Mouse (Mus musculus): ENCODE results near the gene Mapk6. TPM values are rescaled to one million over a fixed set of nuclear protein-coding genes. Genes with fewer than 3 reads are reported as not detected.
A peak's percentile ranks its signal among the peaks of the same experiment; 100 is the strongest.

Mapk6 gene
- polyA plus RNA-seq, 1 experiment from 2014 or later = 177 TPM

- no peak for ATAC-seq (ENCODE audit: low FRiP score, low read depth)
- 44% methylated on average over 5 of the region's 5 CpGs for WGBS
- Histone ChIP-seq H3K4me1 (peaks cover 11% of the 10 kb centered on the region; the same call in 1 of the 2 replicates), H3K27me3 (no peaks in the 10 kb centered on the region), H3K4me2 (replicated peaks) (no peak overlapping the region), H3K9ac (replicated peaks) (no peak overlapping the region), H3K36me3 (no peaks in the 10 kb centered on the region), H3K4me3 (no peak overlapping the region), H3K9me3 (no peaks in the 10 kb centered on the region), H3K27ac (replicated peaks) (no peak overlapping the region)
These were observed 4.4 kb upstream of the Mapk6 start for GRCm38 (mm10) chr9:75414204-75414603.

DNA sequence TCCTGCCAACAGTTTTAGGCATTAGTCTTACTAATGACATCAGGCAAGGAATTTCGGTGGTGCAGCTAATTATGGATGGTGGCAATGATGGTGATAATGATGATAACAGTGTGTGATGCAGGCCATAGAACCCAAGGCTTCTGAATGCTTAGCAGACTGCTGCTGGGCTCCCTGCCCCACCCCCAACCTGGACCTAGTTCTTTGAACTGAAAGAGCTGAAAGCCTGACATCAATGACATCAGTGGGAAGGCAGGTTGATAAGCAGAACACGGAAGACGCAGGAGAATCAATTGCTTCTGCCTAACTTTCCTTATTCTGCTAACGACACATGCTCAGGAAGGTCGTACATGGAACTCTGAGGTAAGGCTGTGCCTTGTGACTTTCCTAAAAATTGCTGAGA lies 3.4 kb upstream of the Mapk6 start:
- ATAC-seq (ENCODE audit: low FRiP score, low read depth) = no peak
- Histone ChIP-seq H3K9ac (replicated peaks) (no peak overlapping the region), H3K36me3 (no peaks in the 10 kb centered on the region), H3K9me3 (no peaks in the 10 kb centered on the region), H3K27me3 (no peaks in the 10 kb centered on the region), H3K27ac (replicated peaks) (no peak overlapping the region), H3K4me2 (replicated peaks) (no peak overlapping the region), H3K4me3 (no peak overlapping the region), H3K4me1 (peaks cover 11% of the 10 kb centered on the region; the same call in 1 of the 2 replicates)
- 84% methylated on average over 5 of the region's 5 CpGs for WGBS

DNA sequence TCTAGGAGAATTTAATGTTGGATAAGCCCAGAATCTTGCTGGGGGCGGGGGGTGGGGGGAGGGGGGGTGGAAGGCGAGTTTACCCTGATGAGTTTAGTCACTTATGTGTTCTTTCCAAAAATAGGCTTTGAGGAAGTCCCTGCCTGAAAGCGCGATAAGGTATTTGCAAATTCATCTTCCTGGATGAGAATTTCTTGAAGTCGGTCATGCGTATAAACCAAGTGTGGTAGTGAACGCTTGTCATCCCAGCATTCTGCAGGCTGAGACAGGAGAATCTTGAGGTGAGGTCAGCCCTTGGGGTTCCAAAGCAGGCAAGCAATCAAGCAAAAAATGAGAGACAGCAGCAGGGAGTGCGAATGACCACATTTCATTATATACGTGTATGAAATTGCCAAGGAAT lies 1.8 kb upstream of the Mapk6 start:
- no peak overlapping the region for H3K4me3 ChIP-seq
- H3K27me3 ChIP-seq = no peaks in the 10 kb centered on the region
- peaks cover 22% of the 10 kb centered on the region for H3K4me1 ChIP-seq
- H3K4me2 ChIP-seq (replicated peaks) = no peak overlapping the region
- no peak for ATAC-seq (ENCODE audit: low FRiP score, low read depth)
- H3K36me3 ChIP-seq = no peaks in the 10 kb centered on the region
- no peaks in the 10 kb centered on the region for H3K9me3 ChIP-seq
- no peak overlapping the region for H3K9ac ChIP-seq (replicated peaks)
- WGBS = 87% methylated on average over 9 of the region's 9 CpGs
- no peak overlapping the region for H3K27ac ChIP-seq (replicated peaks)

DNA sequence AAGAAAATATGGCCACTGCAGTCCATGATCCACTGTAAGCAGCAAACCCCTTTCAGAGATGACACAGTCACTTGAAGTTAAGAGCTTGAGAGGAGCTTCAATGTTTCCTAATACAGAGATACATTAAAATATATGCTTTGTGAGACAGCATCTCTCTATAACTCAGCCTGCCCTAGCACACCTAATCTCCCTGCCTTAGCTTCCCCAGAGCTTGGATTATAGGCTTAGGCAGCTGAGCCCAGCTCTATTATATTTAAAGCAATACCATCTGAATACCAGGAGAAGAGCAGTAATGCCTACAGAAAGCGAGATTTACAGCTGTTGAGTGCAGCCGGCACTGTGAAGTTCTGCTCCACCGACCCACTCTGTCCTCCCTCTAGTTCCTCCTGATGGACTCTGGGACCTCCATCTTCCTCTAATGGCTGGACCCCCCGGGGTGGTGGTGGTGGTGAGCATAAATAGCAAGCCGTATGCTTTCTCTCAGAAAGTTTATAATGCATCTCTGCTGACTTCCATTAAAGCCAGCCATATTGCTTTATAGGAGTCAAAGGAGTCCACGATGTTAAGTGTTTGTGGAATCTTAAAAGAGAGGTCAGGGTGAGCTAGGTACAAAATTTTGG lies 1.2 kb upstream of the Mapk6 start:
- Histone ChIP-seq H3K9ac (replicated peaks) (peak overlapping the region; percentile 96; the same call in 1 of the 2 replicates), H3K4me1 (peaks cover 22% of the 10 kb centered on the region), H3K4me3 (no peak overlapping the region), H3K27me3 (no peaks in the 10 kb centered on the region), H3K9me3 (no peaks in the 10 kb centered on the region), H3K36me3 (no peaks in the 10 kb centered on the region), H3K27ac (replicated peaks) (peak overlapping the region; percentile 98; the same call in 1 of the 2 replicates), H3K4me2 (replicated peaks) (peak overlapping the region; percentile 62; the same call in 1 of the 2 replicates)
- ATAC-seq (ENCODE audit: low FRiP score, low read depth) = no peak
- 59% methylated on average over 6 of the region's 6 CpGs for WGBS

GRCm38 (mm10) chr9:75409031-75409851 lies 564 bp downstream of the Mapk6 start:
- Histone ChIP-seq H3K9ac (replicated peaks) (peak overlapping the region; percentile 96), H3K36me3 (no peaks in the 10 kb centered on the region), H3K4me3 (peak overlapping the region; percentile 95), H3K27ac (replicated peaks) (peak overlapping the region; percentile 98), H3K4me2 (replicated peaks) (peak overlapping the region; percentile 62), H3K4me1 (peaks cover 35% of the 10 kb centered on the region), H3K27me3 (no peaks in the 10 kb centered on the region), H3K9me3 (no peaks in the 10 kb centered on the region)
- ATAC-seq (ENCODE audit: low FRiP score, low read depth) = peak; percentile 90
- WGBS = under 1% methylated on average over 78 of the region's 90 CpGs

GRCm38 (mm10) chr9:75408204-75408826 lies 1.5 kb downstream of the Mapk6 start:
- no peak for ATAC-seq (ENCODE audit: low FRiP score, low read depth)
- H3K4me1 ChIP-seq = peaks cover 42% of the 10 kb centered on the region

DNA sequence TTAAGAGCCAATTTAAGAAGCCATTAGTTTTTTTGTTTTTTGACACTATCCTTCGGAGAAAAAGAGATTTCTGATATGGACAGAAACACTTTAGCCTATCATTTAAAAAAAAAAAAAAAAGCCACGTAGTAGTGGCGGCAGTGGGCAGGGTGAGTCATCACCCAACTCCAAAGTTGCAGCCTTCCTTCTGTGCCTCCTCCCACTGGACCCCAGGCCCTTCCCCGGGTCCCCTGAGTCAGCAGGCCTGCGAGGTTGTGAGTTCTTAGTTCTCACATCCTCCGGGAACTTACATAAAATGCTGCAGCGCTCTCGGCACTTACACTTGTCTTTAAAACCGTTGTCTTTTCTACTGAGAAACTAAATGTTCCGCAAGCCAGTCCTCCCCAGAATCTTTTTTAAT lies 2.0 kb downstream of the Mapk6 start:
- Histone ChIP-seq H3K9me3 (no peaks in the 10 kb centered on the region), H3K4me3 (peak overlapping the region; percentile 95), H3K4me2 (replicated peaks) (peak overlapping the region; percentile 62), H3K36me3 (no peaks in the 10 kb centered on the region), H3K4me1 (peaks cover 48% of the 10 kb centered on the region), H3K27ac (replicated peaks) (no peak overlapping the region), H3K27me3 (no peaks in the 10 kb centered on the region), H3K9ac (replicated peaks) (peak overlapping the region; percentile 52)
- ATAC-seq (ENCODE audit: low FRiP score, low read depth) = no peak
- 15% methylated on average over 10 of the region's 10 CpGs for WGBS

More at GRCm38 (mm10) chr9:75408204-75408826, 1.5 kb downstream of the Mapk6 start:
- H3K27ac ChIP-seq (replicated peaks) = 0 out of 2 replicates have a peak overlapping the region, but pooled peaks have one; percentile 98
- H3K27me3 ChIP-seq = no peaks in the 10 kb centered on the region
- peak overlapping the region; percentile 96 for H3K9ac ChIP-seq (replicated peaks)
- no peaks in the 10 kb centered on the region for H3K36me3 ChIP-seq
- WGBS = 3% methylated on average over 11 of the region's 11 CpGs
- peak overlapping the region; percentile 95 for H3K4me3 ChIP-seq
- peak overlapping the region; percentile 62 for H3K4me2 ChIP-seq (replicated peaks)
- no peaks in the 10 kb centered on the region for H3K9me3 ChIP-seq

GRCm38 (mm10) chr9:75406121-75406520 lies 3.7 kb downstream of the Mapk6 start:
- no peak overlapping the region for H3K9ac ChIP-seq (replicated peaks)
- no peak for ATAC-seq (ENCODE audit: low FRiP score, low read depth)
- no peaks in the 10 kb centered on the region for H3K27me3 ChIP-seq
- peaks cover 56% of the 10 kb centered on the region for H3K4me1 ChIP-seq
- no peak overlapping the region for H3K4me3 ChIP-seq
- WGBS = 93% methylated on average over 2 of the region's 2 CpGs
- no peaks in the 10 kb centered on the region for H3K9me3 ChIP-seq
- H3K36me3 ChIP-seq = no peaks in the 10 kb centered on the region
- no peak overlapping the region for H3K4me2 ChIP-seq (replicated peaks)
- no peak overlapping the region for H3K27ac ChIP-seq (replicated peaks)

DNA sequence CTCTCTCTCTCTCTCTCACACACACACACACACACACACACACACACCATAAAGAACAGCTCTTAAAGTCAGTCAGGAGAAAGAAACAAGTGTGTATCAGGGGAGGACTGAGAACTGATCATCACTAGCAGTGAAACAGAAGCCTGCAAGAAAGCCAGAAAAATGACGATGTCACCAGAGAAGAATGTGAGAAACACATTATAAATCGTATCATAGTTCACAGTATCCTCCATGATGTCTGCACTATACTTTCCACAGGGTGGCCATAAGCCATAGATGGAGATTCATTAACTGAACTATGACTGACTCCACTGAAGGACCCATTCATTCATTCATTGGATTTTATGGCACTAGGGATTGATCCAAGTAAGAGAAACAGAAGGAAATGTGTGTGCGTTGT lies 6.3 kb downstream of the Mapk6 start:
- no peaks in the 10 kb centered on the region for H3K9me3 ChIP-seq
- H3K36me3 ChIP-seq = peaks cover 6% of the 10 kb centered on the region
- H3K27ac ChIP-seq (replicated peaks) = no peak overlapping the region
- no peak overlapping the region for H3K9ac ChIP-seq (replicated peaks)
- no peak overlapping the region for H3K4me2 ChIP-seq (replicated peaks)
- no peak for ATAC-seq (ENCODE audit: low FRiP score, low read depth)
- 79% methylated on average over 3 of the region's 3 CpGs for WGBS
- H3K4me3 ChIP-seq = no peak overlapping the region
- H3K4me1 ChIP-seq = peaks cover 50% of the 10 kb centered on the region
- H3K27me3 ChIP-seq = no peaks in the 10 kb centered on the region

- Histone ChIP-seq H3K27me3 (no peaks in the 10 kb centered on the region), H3K9ac (replicated peaks) (no peak overlapping the region), H3K4me3 (no peak overlapping the region), H3K27ac (replicated peaks) (no peak overlapping the region), H3K36me3 (peaks cover 22% of the 10 kb centered on the region), H3K4me2 (replicated peaks) (no peak overlapping the region), H3K9me3 (no peaks in the 10 kb centered on the region), H3K4me1 (peaks cover 41% of the 10 kb centered on the region)
- no peak for ATAC-seq (ENCODE audit: low FRiP score, low read depth)
- WGBS = 84% methylated on average over 20 of the region's 20 CpGs
These were observed 8.0 kb downstream of the Mapk6 start for GRCm38 (mm10) chr9:75401593-75402504.

- H3K9ac ChIP-seq (replicated peaks) = no peak overlapping the region
- no peaks in the 10 kb centered on the region for H3K27me3 ChIP-seq
- H3K36me3 ChIP-seq = peaks cover 33% of the 10 kb centered on the region
- H3K4me2 ChIP-seq (replicated peaks) = no peak overlapping the region
- ATAC-seq (ENCODE audit: low FRiP score, low read depth) = no peak
- H3K9me3 ChIP-seq = no peaks in the 10 kb centered on the region
- WGBS = 82% methylated on average over 5 of the region's 5 CpGs
- no peak overlapping the region for H3K4me3 ChIP-seq
- peaks cover 38% of the 10 kb centered on the region for H3K4me1 ChIP-seq
- no peak overlapping the region for H3K27ac ChIP-seq (replicated peaks)
These were observed 9.2 kb downstream of the Mapk6 start for GRCm38 (mm10) chr9:75400639-75401038.

Data from midbrain, embryonic 12.5 days (tissue).